Mouse (Mus musculus): ENCODE data around the gene Timd2.
"Not testable (repeated sequence)": the region's sequence is repeated elsewhere in the genome, so short reads cannot be mapped to it uniquely, and the experiment has no call there.

The Timd2 gene

GRCm38 (mm10) chr11:46706664-46707356, at the start of gene Timd2:
Gene Timd2 (minus strand): TSS chr11:46707061.
- no peak for DNase-seq (ENCODE audit: low spot score)

- not testable (repeated sequence) for DNase-seq (ENCODE audit: low spot score)
Measured at GRCm38 (mm10) chr11:46755714-46756113, 48.9 kb upstream of the Timd2 start.

- no peak for DNase-seq (ENCODE audit: low spot score)
Measured at GRCm38 (mm10) chr11:46754669-46755068, 47.8 kb upstream of the Timd2 start.

DNA sequence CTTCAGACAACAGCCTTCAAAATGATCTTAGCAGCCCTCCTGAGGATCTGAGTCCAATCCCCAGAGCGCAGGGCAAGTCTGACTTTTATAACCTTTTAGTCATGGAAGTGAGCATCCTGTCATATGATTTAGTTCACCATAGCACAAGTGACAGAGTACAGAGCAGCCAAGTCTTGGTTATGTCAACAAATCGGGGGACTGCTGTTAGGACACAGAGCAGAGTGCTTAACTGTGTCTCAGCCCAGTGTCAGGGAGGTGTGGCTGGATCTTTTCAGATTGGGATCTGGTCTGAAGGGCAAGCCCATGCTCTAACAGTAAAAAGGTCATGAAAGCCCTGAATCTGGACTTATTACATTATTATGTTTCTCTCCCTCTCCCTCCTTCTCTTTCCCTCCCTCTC, 46.8 kb upstream of the Timd2 start:
- no peak for DNase-seq (ENCODE audit: low spot score)

GRCm38 (mm10) chr11:46747996-46748395, 41.1 kb upstream of the Timd2 start:
- DNase-seq (ENCODE audit: low spot score), result no peak

- DNase-seq (ENCODE audit: low spot score), result no peak
Measured at GRCm38 (mm10) chr11:46741716-46742115, 34.9 kb upstream of the Timd2 start.

- DNase-seq (ENCODE audit: low spot score), result no peak
Measured at GRCm38 (mm10) chr11:46740886-46741285, 34.0 kb upstream of the Timd2 start.

- DNase-seq (ENCODE audit: low spot score), result no peak
Measured at GRCm38 (mm10) chr11:46739501-46739900, 32.6 kb upstream of the Timd2 start.

DNA sequence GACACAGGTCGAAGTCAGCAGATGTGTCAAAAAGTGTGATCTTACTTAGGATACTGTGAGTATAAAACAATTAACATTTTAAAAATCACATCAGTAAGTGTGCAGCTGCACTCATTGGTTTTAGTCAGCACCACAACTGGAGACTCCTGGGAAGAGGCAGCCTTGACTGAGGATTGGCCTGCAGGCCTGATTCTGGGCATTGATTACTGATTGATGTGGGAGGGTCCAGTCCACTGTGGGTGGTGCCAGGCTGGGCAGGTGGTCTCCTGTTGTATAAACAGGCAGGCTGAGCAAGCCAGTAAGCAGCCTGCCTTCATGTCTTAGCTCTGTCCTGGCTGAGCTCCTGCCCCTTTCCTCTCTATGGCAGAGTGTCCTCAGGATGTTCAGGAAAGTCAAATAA, 28.2 kb upstream of the Timd2 start, which contains the start of gene Havcr1:
TSS of gene Havcr1 (plus strand) at position 5 of the 400 bp plus-strand sequence.
- DNase-seq (ENCODE audit: low spot score), result not testable (repeated sequence)

- DNase-seq (ENCODE audit: low spot score), result no peak
Measured at GRCm38 (mm10) chr11:46734617-46735016, 27.8 kb upstream of the Timd2 start.

- no peak for DNase-seq (ENCODE audit: low spot score)
Measured at GRCm38 (mm10) chr11:46733242-46733789, 26.5 kb upstream of the Timd2 start.

DNA sequence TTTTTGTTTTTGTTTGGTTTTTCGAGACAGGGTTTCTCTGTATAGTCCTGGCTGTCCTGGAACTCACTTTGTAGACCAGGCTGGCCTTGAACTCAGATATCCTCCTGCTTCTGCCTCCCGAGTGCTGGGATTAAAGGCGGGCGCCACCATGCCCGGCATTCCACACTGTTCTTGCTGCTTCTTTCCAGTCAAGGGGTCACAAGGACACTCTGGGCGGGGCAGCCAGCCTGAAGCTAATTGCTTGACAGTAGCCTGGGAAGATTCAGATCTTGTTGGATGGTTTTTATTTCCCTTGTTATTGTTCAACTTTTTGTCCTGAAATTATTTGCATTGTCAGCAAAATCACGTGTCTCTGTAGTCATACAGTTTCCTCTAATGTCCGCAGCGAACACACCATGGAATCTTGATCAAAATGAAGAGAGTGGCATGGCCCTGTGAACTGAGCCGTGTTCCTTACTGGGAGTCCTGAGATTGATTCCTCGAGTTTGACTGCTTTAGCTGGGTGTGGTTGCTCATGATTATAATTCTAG, 24.7 kb upstream of the Timd2 start:
- no peak for DNase-seq (ENCODE audit: low spot score)

DNA sequence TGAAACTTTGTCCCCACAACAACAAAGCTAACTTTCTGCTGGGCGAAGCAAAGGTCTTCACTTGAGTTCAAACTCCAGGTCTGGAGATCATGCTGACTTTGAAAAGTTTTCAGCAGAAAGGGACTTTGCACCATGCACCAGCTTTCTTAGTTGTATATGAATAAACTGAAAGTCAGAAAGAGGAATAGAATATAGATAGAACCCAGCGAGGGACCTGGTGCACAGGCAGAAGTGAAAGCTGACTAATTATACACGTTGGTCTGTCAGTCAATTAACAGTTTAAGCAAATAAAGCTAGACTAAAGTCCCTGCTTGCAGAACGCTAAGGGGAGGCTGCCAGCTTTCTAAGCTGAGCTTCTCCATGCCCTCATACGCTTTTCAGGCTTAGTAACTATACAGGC, 8.0 kb downstream of the Timd2 start:
- no peak for DNase-seq (ENCODE audit: low spot score)

- no peak for DNase-seq (ENCODE audit: low spot score)
Measured at GRCm38 (mm10) chr11:46698278-46698655, 8.6 kb downstream of the Timd2 start.

- no peak for DNase-seq (ENCODE audit: low spot score)
Measured at GRCm38 (mm10) chr11:46697433-46698277, 9.2 kb downstream of the Timd2 start.

GRCm38 (mm10) chr11:46695849-46696248, 11.0 kb downstream of the Timd2 start:
- DNase-seq (ENCODE audit: low spot score), result not testable (repeated sequence)

GRCm38 (mm10) chr11:46690136-46690535, 16.7 kb downstream of the Timd2 start:
- DNase-seq (ENCODE audit: low spot score), result no peak

GRCm38 (mm10) chr11:46683723-46684122, 23.1 kb downstream of the Timd2 start:
- DNase-seq (ENCODE audit: low spot score), result no peak

DNA sequence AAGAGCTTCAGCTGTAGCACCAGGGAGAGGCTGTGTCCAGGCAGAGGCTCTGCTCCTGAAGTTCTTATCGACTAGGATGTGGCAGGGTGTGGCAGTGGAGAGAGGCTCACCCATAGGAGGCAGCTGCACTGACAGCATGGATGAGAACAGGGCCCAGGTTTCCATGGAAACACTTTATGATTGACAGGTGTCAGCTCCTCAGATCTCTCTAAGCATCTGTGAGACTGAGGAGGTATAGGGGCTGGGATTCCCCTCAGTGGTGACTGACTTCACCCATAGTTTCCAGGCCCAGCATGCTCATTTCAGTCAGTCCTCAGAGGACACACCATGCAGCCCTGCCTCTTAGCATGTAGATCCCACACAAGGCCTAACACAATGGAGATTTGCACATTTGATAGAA, 24.0 kb downstream of the Timd2 start:
- no peak for DNase-seq (ENCODE audit: low spot score)

DNA sequence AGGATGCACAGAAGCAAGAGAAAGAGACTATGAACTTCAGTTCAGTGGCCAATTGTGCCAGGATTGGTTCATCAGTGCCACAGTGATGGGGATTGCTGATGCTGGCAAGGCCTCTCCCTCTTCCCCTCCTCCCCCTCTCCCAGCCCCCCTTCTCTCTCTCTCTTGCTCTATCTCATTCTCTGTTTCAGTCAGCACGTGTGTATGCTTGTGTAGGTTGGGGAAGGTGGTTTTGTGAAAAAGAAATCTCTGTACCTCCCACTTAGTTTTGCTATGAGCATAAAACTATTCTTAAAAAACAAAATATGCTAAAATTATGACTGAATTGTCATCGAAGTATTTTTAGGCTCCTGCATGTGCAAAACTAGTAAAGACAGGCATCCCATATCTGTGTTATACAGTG, 38.9 kb downstream of the Timd2 start:
- DNase-seq (ENCODE audit: low spot score), result no peak

GRCm38 (mm10) chr11:46667105-46667504, 39.8 kb downstream of the Timd2 start:
- DNase-seq (ENCODE audit: low spot score), result no peak

DNA sequence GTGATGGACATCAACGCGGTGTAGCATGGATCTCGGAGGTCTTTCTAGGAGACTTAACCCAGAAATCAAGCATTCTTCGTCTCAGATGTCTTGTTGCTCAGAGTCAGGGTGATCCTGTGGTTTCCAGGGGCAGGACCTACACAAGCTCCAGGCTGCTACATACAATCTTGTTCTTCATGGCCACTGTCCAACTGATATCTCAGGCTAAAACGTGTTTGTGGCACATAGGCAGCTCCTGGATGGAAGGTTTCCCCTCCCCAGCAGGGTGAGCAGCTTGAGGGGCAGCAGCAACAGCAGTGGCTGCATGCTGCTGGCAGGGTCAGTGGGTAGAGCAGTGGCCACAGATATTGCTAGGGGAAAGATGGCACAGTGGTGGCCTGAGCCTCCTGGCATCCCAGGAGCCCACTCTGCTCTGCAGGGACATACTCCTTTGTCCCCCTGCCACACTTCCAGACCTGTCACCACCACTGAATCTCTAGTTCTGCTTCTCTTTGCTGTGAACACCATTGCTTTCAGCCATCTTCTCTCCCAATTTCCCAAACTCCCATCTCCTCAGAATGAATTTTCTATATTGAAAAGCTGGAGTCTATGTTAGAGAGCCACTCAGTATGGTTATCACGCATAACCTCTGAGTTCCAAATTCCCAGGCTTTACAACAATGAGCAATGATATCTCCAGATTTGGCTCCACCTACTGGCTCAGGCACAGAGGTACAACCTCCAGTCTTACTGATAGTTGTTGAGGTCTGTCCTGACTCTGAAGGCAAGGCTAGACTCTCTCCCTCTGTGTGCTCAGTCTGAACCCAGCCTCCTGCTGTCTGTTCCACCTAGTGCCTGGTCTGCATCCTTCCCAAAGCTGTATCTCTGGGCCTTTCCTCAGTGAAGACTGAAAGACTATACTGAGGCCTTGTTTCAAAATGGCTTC, 41.0 kb downstream of the Timd2 start:
- no peak for DNase-seq (ENCODE audit: low spot score)
